Mouse (Mus musculus) urinary bladder, adult 2 months (tissue): ENCODE results near the gene Mettl1. TPM values are rescaled to one million over a fixed set of nuclear protein-coding genes. Genes with fewer than 3 reads are reported as not detected.
"Not testable (repeated sequence)": the region's sequence is repeated elsewhere in the genome, so short reads cannot be mapped to it uniquely, and the experiment has no call there.

Experiments used
- DNase-seq: peaks from one replicate; pipeline ENCODE4 v3.0.0; 2022; ENCODE audit warnings: low spot score
- polyA plus RNA-seq: library from polyadenylated mRNA; depleted of rRNA; stranded (reverse); fragments of >200 nt; gene quantifications from 2 replicates; pipeline ENCODE4 v1.2.3, GENCODE M21; 2012

Gene Mettl1
- polyA plus RNA-seq, 1 experiment = 33.6 TPM

- DNase-seq = no peak
Measured at GRCm38 (mm10) chr10:127047954-127048353, 6.7 kb downstream of the Mettl1 start, which contains the start of gene Cyp27b1. TSS of gene Cyp27b1 (plus strand) at chr10:127048250.

- DNase-seq = no peak
Measured at GRCm38 (mm10) chr10:127048608-127049394, 7.6 kb downstream of the Mettl1 start.

DNA sequence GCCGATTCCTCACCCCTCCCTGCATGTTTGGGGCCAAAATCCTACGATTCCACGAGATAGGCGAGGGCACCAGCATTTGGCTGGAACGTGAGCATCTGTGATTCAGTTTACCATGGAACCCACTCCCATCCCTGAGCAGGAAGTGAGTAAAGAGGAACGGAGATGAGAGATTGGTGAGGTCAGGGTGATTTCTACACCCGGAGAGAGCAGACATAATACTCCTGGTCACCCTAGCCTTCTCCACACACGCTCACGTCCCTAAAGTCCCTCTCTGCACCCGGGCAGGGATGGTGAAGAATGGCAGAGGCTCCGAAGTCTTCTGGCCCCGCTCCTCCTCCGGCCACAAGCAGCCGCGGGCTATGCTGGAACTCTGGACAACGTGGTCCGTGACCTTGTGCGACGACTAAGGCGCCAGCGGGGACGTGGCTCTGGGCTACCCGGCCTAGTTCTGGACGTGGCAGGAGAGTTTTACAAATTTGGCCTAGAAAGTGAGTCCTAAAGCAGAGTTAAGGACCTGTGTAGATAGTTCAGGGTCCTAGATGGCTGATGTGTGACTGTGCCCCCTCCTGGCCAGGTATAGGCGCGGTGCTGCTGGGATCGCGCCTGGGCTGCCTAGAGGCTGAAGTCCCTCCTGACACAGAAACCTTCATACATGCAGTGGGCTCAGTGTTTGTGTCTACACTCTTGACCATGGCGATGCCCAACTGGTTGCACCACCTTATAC, 8.3 kb downstream of the Mettl1 start:
- DNase-seq = no peak

- no peak for DNase-seq
Measured at GRCm38 (mm10) chr10:127050119-127050474, 8.9 kb downstream of the Mettl1 start.

- no peak for DNase-seq
Measured at GRCm38 (mm10) chr10:127054646-127055045, 13.4 kb downstream of the Mettl1 start.

DNA sequence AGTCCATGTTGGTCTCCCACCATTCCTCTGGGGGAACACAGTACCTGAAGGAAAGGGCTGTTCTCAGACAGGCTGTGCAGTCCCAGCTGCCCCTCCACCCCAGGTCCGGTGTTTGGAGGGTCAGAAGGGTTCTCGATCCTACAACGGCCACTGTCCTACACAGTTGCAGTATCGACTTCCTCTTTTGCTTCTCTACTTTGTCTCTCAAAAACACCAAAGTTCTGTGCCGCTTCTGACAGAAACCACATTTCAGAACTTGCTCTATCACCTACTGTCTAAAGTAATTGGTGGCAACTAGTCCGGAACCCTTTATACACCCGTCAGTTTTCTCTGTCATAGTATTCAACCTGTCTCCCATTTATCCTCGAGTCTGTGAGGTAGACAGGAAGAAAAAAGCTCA, 14.2 kb downstream of the Mettl1 start:
- DNase-seq = no peak

- DNase-seq = no peak
Measured at GRCm38 (mm10) chr10:127056490-127056889, 15.3 kb downstream of the Mettl1 start.

DNA sequence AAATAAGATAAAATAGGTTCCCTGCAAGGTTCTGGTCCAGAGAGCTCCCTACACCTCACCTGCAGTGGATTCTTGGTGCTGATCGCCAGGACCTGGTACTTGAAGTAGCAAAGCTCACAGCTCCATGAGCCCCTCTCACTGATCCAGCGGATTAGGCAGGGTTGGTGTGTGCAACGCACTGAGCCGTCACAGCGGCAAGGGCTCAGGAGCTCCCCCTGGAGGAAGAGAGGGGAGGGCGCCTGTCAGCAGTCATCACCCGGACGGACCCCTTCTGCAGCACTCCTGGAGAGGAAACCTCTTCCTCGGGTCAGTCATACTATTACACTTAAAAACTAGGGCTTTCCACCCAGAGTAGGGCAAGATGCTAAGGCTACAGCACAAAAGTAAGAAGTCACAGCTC, 16.9 kb downstream of the Mettl1 start:
- peak; percentile 58 for DNase-seq

DNA sequence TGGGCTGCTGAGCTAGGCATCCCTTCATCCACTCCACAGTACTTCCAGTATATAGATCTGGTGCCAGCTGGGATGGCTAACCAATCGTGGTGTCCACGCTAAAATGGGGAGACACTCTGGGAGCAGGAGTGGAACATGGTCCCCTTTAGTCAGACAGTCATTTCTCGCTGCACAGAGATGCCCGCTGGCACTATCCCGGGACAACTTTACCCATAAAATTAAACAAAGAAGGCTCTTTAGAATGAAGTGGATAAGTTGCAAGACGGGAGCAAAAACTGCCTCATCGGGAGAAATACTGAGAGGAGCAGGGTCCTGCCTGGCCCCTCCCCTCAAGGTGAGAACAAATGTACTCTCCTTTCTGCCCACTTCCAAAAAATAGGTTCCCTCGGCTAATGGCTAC, 17.5 kb downstream of the Mettl1 start:
- DNase-seq = no peak

DNA sequence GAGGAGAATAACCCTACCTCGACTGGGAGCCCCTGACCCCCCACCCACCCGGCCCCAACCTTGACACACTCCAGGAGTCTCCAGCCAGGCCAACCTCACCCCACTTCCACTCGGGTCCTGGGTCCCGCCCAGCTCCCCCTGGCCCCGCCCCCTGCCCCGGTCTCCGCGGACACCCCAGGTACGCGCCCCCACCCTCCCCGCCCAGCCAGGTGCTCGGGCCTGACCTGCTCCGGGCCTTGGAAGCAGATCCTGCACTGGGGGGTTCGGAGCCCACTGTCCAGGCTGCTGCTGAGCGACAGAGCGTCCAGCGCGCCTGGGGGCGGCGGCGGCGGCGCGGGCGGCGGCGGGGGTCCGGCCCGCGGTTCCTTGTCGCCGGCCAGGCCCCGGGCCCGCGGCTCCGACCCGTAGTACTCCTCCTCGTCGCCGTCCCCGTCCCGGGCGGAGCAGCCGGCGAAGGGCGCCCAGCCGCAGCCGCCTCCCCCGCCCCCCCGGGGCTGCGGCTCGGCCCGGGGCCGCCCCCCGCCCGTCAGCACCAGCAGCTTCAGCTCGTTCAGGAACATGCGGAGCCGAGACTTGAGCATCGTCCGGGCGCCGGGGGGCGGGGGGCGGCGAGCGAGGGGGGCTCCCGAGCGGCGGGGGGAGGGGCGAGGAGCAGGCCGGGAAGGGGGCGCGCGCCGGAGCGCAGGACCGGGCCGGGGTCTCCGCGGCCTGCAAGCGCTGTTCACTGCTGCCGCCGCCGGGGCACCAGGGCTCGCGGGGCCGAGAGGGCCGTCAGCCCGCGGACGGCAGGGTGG, 18.2 kb downstream of the Mettl1 start:
- peak; percentile 31 for DNase-seq

- peak; percentile 48 for DNase-seq
Measured at GRCm38 (mm10) chr10:127059968-127060916, 19.0 kb downstream of the Mettl1 start, which contains the start of gene March9. TSS of gene March9 (minus strand) at chr10:127060184.

- DNase-seq = no peak
Measured at GRCm38 (mm10) chr10:127061085-127061484, 19.9 kb downstream of the Mettl1 start.

GRCm38 (mm10) chr10:127061513-127061912, 20.3 kb downstream of the Mettl1 start:
- DNase-seq = no peak

DNA sequence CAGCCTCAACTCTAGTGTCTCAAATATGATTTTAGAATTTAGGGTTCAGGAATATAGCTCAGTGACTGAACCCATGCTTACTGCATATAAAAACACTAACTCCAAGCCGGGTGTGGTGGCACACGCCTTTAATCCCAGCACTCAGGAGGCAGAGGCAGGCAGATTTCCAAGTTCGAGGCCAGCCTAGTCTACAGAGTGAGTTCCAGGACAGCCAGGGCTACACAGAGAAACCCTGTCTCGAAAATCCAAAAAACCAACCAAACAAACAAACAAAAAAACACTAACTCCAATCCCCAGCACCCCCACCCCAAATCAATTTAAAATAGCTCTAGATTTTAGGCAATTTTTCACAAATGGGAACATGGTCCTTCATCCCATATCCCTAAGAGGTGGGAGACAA, 20.9 kb downstream of the Mettl1 start:
- not testable (repeated sequence) for DNase-seq

GRCm38 (mm10) chr10:127062503-127062902, 21.3 kb downstream of the Mettl1 start:
- no peak for DNase-seq

- DNase-seq = peak; percentile 96
Measured at GRCm38 (mm10) chr10:127063239-127063872, 22.1 kb downstream of the Mettl1 start, which contains the start of gene Cdk4. TSS of gene Cdk4 (plus strand) at chr10:127063534.

- DNase-seq = no peak
Measured at GRCm38 (mm10) chr10:127063913-127064870, 23.0 kb downstream of the Mettl1 start.

GRCm38 (mm10) chr10:127065981-127066380, 24.8 kb downstream of the Mettl1 start:
- no peak for DNase-seq

- DNase-seq = no peak
Measured at GRCm38 (mm10) chr10:127066519-127067018, 25.4 kb downstream of the Mettl1 start.
